Mouse (Mus musculus) large intestine, adult 2 months (tissue): ENCODE data around the gene Gnas. TPM values are rescaled to one million over a fixed set of nuclear protein-coding genes. Genes with fewer than 3 reads are reported as not detected.

ENCODE experiments used
- DNase-seq: peaks from one replicate; pipeline ENCODE4 v3.0.0-alpha.2; 2012; ENCODE audit warnings: low read depth, low spot score
- WGBS: fragments of 180-500 bp; shearing (Covaris S2); methylation state at CpG from one replicate; pipeline ENCODE4 v1.1.7; 2018; 5-methylcytosine and 5-hydroxymethylcytosine counted together
- polyA plus RNA-seq: library from polyadenylated mRNA; depleted of rRNA; stranded (reverse); fragments of >200 nt; gene quantifications from 2 replicates; pipeline ENCODE4 v1.2.3, GENCODE M21; 2012

Gene Gnas
- polyA plus RNA-seq, 1 experiment = 546 TPM

GRCm38 (mm10) chr2:174316661-174317060, 32.5 kb downstream of the Gnas start:
- WGBS = 90% methylated on average over 9 of the region's 9 CpGs
- no peak for DNase-seq

- no peak for DNase-seq
- WGBS = 41% methylated on average over 4 of the region's 4 CpGs
Observed at GRCm38 (mm10) chr2:174325989-174326388, 41.9 kb downstream of the Gnas start.

- 44% methylated on average over 8 of the region's 8 CpGs for WGBS
Observed at GRCm38 (mm10) chr2:174326481-174326880, 42.4 kb downstream of the Gnas start.

GRCm38 (mm10) chr2:174327295-174327981, 43.3 kb downstream of the Gnas start:
- WGBS = 44% methylated on average over 64 of the region's 64 CpGs
- DNase-seq = no peak

More at GRCm38 (mm10) chr2:174326481-174326880, 42.4 kb downstream of the Gnas start:
- DNase-seq = no peak

GRCm38 (mm10) chr2:174328358-174328905, 44.3 kb downstream of the Gnas start:
- DNase-seq = no peak
- WGBS = 49% methylated on average over 46 of the region's 46 CpGs

- 42% methylated on average over 58 of the region's 58 CpGs for WGBS
- no peak for DNase-seq
Observed at GRCm38 (mm10) chr2:174328926-174329662, 45.0 kb downstream of the Gnas start.

GRCm38 (mm10) chr2:174329663-174330615, 45.8 kb downstream of the Gnas start:
- DNase-seq = no peak
- 2% methylated on average over 97 of the region's 131 CpGs for WGBS

GRCm38 (mm10) chr2:174330616-174331191, 46.6 kb downstream of the Gnas start:
- DNase-seq = no peak
- under 1% methylated on average over 45 of the region's 48 CpGs for WGBS

- DNase-seq = no peak
Observed at GRCm38 (mm10) chr2:174331282-174332030, 47.3 kb downstream of the Gnas start.

GRCm38 (mm10) chr2:174333239-174333890, 49.2 kb downstream of the Gnas start:
- no peak for DNase-seq
- 45% methylated on average over 7 of the region's 7 CpGs for WGBS

More at GRCm38 (mm10) chr2:174331282-174332030, 47.3 kb downstream of the Gnas start:
- 18% methylated on average over 12 of the region's 12 CpGs for WGBS

GRCm38 (mm10) chr2:174334415-174334814, 50.3 kb downstream of the Gnas start:
- 54% methylated on average over 10 of the region's 10 CpGs for WGBS
- DNase-seq = no peak

GRCm38 (mm10) chr2:174337275-174337674, 53.2 kb downstream of the Gnas start:
- 75% methylated on average over 13 of the region's 13 CpGs for WGBS
- no peak for DNase-seq

- no peak for DNase-seq
- 95% methylated on average over 1 of the region's 1 CpGs for WGBS
Observed at GRCm38 (mm10) chr2:174339701-174340100, 55.6 kb downstream of the Gnas start.

GRCm38 (mm10) chr2:174340229-174340892, 56.2 kb downstream of the Gnas start:
- 71% methylated on average over 3 of the region's 3 CpGs for WGBS
- DNase-seq = no peak

GRCm38 (mm10) chr2:174340893-174341580, 56.9 kb downstream of the Gnas start:
- DNase-seq = no peak
- WGBS = 54% methylated on average over 4 of the region's 4 CpGs

GRCm38 (mm10) chr2:174342793-174343400, 58.8 kb downstream of the Gnas start:
- DNase-seq = no peak
- 67% methylated on average over 8 of the region's 8 CpGs for WGBS

GRCm38 (mm10) chr2:174343566-174343965, 59.4 kb downstream of the Gnas start:
- DNase-seq = no peak
- 8% methylated on average over 1 of the region's 1 CpGs for WGBS
